Mouse (Mus musculus) testis, postnatal 14 days (tissue): ENCODE data around the gene Gm49373.
"Not testable (repeated sequence)": the region's sequence is repeated elsewhere in the genome, so short reads cannot be mapped to it uniquely, and the experiment has no call there.

ENCODE experiments used
- DNase-seq: peaks from one replicate; pipeline ENCODE4 v3.0.0; 2021; ENCODE audit warnings: low spot score

Gm49373 gene

DNA sequence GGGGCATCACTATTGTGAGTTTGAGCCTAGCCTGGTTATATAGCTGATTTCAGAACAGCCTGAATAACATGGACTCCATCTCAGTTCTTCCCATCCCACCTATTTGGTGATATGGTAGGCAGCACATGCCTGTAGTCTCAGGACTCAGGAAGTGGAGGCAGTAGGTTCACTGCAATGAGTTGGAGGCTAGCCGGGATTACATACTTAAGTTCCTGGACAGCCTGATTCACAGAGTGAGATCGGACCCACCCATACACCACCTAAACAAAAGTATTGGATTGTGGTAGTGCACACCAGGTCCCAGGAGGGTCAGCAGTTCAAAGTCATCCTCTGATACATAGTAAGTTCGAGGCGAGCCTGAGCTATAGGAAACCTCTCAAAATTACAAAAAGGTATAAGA lies 255 bp downstream of the Gm49373 start:
- DNase-seq: no peak

DNA sequence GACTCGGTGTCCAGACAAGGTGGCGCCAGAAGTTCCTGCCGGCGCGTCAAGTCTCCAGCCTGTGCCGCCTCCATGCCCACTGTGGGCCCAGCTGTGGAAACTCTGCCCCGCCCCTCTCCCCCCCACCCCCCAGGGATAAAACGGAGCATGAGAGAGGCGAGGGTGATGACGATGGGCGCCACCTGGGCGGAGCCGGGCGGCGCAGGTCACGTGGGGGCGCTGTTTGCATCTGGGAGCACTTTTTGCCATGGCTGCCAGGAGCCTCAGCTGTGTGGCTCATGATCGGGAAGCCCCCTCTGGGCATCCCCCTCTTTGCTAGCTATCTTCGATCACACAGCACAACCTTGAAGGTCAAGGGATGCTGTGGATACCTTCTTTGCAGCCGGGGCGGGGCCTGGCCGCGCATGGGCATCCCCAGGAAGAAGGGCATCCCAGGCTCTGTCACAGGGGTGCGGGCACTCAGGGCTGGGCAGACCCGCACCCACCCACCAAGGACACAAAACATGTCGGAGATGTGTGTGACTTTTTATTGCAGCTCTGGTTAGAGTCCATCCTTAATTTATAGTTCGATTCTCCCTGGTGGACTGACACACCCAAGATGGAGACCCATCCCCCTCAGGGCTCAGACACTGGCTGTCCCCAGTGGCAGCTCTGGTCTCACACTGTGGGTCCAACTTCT lies 5.8 kb downstream of the Gm49373 start, which contains the start of gene Zglp1:
Zglp1 (minus strand) TSS at position 88 of the 679 bp plus-strand sequence.
- DNase-seq: peak; percentile 70

DNA sequence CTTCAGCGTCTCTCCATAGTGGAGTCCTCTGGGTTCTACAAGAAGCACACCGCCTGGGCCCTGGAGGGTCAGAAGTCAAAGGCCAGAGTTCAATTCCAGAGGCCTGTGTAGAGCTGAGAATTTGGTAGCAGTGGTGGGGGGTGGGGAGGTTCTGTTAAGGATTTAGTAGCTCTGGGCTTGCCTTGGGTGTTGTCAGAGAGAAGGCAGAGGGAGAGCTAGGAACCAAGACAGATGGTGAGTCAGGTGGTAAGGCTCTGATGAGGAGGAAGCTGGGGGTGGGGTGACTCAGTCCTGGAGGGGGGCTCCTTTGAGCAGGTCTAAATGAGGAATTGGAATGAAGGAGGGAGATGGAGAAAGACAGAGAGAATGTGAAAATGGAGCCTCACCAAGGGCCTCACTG lies 10.0 kb downstream of the Gm49373 start:
- DNase-seq: no peak

DNA sequence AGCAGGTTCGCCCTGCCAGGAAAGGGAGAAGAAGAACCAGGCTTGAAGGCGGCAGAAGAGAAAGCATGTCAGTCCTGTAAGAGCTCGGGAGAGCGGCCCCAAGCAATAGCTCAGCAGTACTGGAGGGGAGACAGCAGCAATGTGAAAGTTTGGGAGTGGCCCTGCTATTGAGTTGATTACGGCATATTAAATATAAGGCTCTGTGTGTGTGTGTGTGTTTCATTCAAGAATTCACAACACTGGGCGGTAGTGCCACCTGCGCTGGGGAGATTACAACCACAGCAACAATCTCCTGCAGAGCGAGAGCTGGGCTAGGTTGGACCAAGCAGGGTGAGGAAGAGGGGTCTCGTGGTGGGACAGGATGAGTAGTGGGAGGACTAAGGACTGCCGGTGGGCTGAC lies 21.3 kb downstream of the Gm49373 start:
- no peak for DNase-seq

DNA sequence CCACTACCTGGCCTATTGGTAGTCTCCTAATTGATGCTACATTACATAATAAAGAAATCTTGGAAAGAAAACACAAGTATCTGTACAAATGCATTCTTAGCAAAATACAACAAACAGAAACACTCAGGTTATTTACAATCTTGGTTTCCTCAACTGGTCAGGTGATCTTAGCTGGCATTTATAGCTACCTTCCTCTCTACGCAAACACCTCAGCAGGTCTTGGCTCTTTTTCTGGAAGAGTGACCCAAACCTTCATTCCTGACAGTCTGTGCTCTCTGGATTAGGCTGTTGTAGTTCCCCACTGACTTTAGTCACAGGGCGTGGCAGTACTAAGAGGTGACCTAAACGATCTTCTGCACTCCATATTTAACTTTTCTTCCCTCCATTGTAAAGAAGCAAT lies 27.7 kb downstream of the Gm49373 start:
- no peak for DNase-seq

DNA sequence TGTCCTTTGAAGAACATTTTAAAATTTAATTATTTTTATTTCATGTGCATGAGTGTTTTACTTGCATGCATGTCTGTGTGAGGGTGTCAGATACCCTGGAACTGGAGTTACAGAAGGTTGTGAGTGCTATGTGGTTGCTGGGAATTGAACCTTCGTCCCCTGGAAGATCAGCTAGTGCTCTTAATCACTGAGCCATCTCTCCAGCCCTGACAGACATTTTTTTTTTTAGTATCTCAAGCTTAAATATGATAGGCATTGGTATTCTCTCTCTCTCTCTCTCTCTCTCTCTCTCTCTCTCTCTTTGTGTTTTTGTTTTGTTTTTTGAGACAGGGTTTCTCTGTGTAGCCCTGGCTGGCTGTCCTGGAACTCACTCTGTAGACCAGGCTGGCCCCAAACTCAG lies 28.1 kb downstream of the Gm49373 start:
- not testable (repeated sequence) for DNase-seq

DNA sequence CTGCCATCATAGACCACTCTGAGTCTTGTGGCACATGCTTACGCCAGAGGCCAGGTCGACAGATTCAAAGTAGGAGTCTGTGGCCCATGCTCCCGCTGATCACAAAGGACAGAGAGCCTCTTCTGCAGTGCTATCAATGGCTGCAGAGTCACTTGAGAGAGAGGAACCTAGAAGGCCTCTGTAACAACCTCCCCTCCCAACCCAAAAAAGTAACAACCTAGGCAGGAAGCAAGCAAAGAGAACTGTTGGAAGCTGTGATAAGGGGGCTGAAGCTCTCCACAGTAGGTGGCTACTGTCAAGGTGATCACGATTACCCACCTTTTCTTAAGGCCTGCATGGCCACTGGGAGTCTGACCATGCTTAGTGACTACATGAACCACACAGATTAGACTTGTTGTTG lies 29.3 kb downstream of the Gm49373 start:
- DNase-seq: no peak

DNA sequence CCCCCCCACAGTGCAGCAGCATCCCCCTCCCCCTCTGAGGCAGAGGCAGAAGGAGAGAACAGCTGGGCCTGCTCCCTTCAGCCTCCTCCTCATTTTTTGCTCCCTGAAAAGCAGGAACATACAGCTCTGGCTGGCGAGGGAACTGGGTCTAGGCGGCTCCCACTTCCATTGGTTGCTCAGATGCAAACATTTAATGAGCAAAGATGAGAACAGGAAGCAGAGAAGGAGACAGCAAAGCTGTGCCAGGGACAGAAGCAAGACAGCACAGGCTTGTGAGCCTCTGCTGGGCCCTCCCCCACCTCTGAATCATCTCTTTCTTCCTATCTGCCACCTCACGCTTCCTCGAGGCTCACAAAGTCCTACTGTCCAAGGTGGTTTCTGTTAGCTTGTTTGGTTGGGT lies 31.6 kb downstream of the Gm49373 start:
- no peak for DNase-seq

DNA sequence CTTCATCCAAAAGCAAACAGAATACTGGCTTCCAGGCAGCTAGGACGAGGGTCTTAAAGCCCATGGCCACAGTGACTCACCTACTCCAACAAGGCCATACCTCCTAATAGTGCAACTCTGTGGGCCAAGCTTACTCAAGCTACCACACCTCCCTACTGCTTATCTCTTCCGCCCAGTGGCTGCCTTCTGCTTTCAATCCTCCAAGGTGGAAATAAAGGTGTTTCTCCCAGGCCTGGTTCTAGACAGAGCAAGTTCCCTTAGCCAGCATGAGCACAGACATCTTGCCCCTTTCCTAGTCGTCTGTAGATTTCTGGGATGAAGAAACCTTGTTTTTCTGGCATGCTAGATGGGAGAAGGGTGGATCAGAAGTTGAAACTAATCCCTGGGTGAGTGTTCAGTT lies 33.1 kb downstream of the Gm49373 start:
- no peak for DNase-seq

DNA sequence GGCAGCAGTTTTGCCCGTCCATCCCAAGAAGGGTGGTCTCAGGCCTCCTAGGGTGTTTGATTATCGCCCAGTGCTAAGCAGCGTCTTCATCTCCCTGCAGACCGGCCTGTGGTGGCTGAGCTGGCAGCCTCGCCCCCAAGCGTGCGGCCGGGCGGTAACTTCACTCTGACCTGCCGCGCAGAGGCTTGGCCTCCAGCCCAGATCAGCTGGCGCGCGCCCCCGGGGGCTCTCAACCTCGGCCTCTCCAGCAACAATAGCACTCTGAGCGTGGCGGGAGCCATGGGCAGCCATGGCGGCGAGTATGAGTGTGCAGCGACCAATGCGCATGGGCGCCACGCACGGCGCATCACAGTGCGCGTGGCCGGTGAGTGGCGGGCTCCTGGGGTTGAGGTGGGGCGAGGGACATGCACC lies 35.4 kb downstream of the Gm49373 start:
- DNase-seq: no peak

DNA sequence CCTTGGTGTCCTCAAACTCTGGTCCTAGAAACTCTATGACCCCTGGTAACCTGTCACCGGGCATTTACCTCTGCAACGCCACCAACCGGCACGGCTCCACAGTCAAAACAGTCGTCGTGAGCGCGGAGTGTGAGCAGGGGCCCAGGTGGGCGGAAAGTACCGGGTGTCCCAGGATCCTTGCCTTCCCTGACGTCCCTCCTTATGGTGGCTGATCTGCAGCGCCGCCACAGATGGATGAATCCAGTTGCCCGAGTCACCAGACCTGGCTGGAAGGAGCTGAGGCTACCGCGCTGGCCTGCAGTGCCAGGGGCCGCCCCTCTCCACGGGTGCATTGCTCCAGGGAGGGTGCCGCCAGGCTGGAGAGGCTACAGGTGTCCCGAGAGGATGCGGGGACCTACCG lies 36.2 kb downstream of the Gm49373 start:
- no peak for DNase-seq

DNA sequence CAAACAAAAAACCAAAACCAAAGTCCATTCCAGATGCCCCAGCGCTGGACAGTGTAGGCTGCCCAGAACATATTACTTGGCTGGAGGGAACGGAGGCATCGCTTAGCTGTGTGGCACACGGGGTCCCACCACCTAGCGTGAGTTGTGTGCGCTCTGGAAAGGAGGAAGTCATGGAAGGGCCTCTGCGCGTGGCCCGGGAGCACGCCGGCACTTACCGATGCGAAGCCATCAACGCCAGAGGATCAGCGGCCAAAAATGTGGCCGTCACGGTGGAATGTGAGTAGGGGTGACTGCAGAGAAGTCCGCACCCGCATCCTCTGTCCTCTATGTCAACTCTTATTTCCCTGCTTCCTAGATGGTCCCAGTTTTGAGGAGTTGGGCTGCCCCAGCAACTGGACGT lies 36.7 kb downstream of the Gm49373 start:
- no peak for DNase-seq

DNA sequence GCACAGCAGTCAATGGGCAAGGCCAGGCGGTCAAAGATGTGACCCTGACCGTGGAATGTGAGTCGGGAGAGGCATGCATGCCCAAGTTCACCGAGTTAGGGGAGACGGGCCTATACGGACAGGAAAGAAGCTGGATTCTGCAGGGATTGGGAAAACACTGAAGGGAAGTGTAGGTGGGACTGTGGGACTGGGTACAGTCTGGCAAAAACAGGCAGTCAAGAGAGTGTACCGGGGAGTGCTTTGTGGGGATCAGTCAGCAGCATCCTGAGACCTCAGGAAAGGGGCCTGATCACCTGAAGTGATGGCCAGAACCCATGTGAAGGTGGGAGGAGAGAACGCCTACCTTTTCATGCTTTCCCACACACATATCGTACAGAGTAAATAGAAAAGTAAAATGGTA lies 37.3 kb downstream of the Gm49373 start:
- no peak for DNase-seq

DNA sequence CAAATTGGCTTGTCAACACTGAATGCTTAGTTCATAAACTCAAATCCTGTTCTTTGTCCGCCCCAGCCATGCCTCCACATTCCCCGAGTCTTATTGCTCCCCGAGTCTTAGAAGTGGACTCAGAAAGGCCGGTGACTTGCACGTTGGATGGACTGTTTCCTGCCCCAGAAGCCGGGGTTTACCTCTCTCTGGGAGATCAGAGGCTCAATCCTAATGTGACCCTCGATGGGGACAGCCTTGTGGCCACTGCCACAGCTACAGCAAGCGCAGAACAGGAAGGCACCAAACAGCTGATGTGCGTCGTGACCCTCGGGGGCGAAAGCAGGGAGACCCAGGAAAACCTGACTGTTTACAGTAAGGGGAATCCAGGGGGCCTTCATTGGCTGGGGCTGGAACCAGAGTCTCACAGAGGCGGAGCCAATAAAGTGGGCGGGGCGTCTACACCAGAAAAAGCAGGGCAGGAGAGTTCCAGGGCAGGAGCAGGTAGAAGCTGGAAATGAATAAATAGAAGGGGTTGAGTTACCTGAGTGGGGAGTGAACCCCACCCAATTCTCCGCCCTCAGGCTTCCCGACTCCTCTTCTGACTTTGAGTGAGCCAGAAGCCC lies 38.3 kb downstream of the Gm49373 start:
- DNase-seq: no peak

DNA sequence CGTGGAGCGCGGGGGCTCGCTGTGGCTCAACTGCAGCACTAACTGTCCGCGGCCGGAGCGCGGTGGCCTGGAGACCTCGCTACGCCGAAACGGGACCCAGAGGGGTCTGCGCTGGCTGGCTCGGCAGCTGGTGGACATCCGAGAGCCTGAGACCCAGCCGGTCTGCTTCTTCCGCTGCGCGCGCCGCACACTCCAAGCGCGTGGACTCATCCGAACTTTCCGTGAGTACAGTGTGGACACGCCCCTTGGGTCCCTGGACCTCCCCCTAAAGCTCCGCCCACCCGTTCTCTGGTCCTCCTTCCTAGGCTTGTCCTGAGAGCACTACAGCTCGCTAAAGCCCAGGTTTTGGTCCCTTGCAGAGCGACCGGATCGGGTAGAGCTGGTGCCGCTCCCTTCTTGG lies 39.8 kb downstream of the Gm49373 start:
- peak; percentile 78 for DNase-seq

DNA sequence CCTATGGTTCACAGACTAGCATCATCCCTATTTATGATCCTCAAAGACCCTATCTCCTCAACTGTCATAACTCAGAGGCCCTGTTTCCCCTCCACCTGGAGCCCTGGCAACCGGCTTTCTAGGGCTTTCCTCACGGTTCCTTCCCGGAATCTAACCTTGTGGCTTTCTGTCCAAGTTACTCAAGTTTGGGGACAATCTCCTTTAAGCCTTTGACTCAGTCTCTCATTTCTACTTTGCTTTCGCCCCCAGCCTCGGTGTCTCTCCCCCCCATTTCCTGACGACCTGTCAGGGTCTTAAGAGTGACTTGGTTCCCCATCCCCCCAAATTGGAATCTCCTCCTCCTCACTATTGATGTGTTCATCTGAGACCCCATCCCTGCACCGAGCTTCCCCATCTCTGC lies 40.4 kb downstream of the Gm49373 start:
- DNase-seq: no peak

DNA sequence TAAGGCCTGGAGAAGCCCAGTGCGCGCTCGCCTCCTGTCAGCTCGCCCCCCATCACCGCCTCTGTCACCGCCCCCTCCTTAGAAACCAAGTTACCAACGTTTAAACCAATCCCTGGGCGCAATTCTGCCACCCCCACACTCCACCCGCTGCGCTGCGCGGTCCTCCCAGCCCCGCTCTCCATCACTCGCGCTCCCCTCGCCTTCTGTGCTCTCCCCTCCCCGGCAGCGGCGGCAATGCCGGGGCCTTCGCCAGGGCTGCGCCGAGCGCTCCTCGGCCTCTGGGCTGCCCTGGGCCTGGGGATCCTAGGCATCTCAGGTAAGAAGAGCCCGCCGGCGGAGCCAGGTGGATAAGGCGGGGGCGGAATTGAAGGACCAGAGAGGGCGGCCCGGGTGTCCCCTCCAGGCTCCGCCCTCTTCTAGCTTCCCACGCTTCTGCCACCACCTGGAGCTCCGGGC lies 41.0 kb downstream of the Gm49373 start, which contains the start of gene Icam5:
Icam5 (plus strand) TSS at position 178 of the 456 bp plus-strand sequence.
- no peak for DNase-seq

DNA sequence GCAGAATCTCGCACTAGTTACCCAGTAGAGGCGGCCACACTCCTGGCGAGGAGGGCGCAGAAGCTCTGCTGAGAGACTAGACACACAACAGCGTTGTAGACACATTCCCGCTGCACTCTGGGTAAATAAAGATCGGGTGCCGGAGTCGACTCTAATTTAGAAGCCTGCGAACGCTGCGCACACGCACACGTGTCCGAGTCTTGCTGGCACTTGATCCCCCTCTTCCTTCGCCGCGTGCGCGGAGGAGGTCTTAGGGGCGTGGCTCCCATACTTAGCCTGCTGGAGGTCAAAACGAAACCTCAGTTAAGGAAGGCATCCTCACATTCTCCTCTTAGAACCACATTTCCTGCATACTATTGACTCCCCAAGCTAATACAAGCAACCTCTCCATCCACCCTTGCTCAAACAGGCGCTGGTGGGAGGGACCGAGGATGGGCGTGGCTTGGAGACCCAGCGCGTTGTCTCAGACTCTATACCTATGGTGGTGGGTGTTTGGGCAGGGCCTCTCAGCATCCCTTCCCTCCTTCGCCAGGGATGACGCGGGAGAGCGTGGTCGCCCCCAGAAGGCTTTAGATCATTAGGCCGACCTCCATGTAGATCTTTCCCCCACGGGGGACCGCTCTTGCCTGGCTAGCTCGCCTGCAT lies 41.5 kb downstream of the Gm49373 start:
- DNase-seq: peak; percentile 71

DNA sequence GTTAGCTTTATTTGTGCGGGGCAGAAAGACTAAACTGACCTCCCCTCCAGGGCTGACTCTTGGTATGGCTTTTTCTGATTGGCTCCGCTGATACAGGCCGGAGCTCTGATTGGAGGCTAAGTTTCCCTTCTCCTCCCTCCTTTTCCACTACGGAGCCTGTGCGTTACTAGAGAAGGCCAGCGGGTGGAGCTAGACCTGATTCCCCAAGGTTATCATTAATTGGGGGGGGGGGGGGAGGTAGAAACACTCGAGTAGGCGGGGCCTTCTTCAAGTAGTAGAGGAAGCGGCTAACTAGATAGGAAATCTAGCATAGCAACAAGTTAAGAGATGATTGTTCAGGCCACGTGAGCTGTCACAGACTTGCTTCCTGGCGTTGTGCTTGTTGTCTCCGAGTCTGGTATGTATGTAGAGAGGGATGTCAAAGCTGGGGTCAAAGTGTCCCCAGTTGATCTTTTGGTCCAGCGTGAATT lies 42.1 kb downstream of the Gm49373 start:
- peak; percentile 84 for DNase-seq

DNA sequence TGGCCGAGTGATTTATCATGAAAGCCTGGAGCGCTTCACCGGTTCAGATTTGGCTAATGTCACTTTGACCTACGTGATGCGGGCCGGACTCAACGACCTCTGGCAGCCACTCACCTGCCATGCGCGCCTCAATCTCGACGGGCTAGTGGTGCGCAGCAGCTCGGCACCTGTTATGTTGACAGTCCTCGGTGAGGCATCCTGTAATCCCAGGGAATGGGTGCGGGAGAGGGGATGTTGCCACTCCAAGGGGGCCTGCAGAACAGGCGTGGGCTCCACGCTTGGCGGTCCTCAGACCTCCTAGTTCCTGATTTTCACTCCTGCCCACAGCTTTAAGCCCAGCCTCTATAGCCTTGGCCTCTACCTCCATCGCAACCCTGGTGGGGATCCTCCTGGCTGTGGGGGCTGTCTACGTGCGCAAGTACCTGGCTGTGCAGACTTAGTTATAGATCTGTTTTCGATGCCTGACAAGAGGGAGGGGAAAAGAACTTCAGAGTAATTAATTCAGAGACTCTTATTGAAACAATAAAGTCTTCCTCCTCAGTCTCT lies 42.8 kb downstream of the Gm49373 start:
- no peak for DNase-seq

DNA sequence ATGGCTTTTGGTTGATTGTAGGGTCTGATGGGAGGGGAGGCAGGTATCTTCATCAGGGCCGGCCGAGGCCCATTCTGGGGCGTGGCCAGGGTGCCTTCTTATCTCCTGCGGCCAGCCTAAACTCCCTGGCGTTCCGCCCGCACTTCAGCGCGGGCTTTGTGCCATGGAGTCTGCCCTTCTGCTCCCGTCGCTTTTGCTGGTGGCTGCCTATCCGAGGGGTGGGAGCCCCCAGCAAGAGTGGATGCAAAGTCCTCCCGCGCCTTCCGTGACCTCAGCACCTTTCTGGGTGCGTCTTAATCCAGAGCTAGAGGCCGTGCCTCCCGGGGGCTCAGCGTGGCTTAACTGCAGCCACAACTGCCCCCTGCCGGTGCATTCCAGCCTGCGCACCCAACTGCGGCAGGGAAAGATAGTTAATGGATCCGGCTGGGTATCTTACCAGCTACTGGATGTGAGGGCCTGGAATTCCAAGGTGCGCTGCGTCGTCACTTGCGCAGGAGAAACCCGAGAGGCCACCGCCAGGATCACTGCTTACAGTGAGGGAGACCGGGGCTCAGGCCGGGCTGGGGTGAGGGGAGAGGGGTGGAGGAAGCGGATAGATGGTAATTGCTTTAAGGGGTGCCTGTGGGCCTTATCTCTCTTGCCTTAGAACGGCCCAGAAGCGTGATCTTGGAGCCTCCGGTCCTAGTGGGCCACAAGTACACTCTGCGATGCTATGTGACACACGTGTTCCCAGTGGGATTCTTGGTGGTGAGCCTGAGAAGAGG lies 43.4 kb downstream of the Gm49373 start, which contains the start of gene Icam4:
Icam4 (plus strand) TSS at position 83 of the 764 bp plus-strand sequence.
- peak; percentile 76 for DNase-seq

DNA sequence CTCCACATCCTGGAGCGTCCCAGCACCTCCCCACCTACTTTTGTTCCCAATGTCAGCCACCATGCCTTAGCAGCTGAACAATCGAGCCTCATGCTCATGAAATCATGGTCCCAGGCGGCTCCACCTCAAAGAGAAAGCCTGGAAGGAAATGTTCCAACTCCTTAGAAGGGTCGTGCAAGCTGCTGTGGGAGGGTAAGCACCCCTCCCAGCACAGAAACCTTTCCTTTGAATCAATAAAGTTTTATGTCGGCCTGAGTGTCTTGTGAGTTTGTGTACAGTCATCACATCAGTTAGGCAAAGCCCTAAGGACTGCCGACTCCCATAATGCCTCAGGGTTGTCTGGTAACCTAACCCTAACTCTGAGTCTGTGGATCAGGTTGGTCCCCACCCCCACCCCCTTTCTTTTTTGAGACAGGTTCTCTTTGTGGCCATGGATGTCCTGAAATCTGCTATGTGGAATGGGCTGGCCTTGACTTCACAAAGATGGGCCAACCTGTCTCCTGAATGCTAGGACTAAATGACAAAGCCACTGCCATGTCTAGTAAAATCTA lies 44.3 kb downstream of the Gm49373 start:
- DNase-seq: no peak
